Mouse (Mus musculus): ENCODE data around the gene Fam234a. TPM values are rescaled to one million over a fixed set of nuclear protein-coding genes. Genes with fewer than 3 reads are reported as not detected.
"Not testable (repeated sequence)": the region's sequence is repeated elsewhere in the genome, so short reads cannot be mapped to it uniquely, and the experiment has no call there.

The Fam234a gene
- total RNA-seq (2021) = 10 to 100 TPM; 71.2 to 73.2 TPM

DNA sequence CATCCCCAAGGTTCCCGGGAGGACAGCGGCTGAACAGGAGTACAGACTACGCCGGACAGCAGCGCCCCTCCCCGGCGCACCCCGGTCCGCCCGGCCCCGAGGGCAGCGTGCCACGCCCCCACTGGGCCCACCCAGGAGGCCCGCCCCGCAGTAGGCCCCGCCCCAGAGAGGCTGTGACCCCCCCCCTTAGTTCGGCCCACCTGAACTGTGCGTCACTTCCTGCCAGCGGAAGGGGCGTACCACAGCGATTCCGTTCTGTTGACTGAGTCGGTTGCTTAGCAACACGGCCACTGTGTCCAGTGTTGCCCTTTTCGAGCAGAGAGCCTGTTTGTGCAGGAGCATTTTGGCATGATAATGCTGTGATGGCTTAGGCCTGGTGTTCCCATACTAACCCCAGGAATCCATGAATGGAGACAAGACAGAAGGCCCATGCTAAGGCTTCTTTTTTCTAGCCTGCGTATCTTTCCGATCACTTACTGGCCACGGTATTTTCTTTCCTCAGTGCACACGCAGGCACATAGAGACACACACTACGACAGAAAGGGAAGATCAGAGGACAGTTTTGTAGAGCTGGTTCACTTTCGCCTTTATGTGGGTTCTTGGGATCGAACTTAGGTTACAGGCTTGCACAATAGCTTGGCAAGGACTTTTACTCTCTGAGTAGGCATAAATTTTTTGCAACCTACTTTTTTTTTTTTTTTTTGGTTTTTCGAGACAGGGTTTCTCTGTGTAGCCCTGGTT lies at the start of gene Fam234a:
TSS of gene Fam234a (minus strand) at position 142 of the 741 bp plus-strand sequence.
- peak; percentile 96 for DNase-seq

DNA sequence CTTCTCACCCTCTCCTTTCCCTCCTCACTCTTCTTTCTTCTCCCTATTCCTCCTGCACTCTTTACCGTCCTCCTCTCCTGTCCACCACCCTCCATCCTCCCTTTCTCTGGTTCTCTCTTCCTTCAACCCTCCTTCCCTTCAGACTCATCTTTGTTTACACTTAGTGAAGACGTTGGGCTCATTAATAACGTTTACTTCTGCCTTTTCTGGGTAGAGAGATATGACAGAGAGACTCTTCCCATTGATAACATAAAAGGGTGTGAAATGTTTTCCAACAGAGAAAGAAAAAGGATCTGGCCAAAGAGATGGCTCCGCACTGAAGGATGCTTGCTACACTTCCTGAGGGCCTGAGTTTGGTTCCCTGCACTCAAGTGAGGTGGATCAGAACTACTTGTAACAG lies 45.4 kb upstream of the Fam234a start:
- no peak for DNase-seq

DNA sequence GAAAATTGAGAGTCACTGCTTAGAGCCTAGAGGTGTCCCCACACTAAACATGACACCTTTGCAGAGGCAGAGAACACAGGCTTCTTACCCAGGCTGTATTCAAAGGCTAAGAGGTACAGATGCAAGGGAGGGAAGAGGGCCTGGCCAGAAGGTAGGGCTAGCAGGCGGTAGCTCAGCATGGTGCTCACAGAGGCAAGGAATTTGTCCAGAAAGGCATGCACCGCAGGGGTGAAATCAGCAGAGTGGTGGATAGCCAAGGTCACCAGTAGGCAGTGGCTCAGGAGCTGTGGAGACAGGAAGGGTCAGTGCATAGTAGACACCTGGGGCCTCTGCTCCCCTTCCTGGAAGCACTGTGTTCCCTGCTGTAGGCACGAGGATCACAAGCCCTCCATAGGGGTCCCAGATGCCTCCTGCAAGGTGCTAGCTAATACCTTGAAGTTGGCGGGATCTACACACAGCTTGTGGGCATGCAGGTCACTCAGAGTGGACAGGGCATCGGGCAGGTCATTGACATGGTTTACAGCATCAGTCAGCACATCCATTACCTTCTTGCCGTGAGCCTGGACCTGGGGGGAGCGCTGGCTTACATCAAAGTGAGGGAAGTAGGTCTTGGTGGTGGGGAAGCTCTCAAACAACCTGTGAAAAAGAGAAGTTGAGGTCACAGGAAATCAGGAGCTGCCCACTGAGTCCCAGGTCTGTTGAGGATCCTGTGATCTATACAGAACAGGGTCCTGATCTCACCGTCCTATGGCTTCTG lies 42.3 kb upstream of the Fam234a start:
- no peak for DNase-seq

DNA sequence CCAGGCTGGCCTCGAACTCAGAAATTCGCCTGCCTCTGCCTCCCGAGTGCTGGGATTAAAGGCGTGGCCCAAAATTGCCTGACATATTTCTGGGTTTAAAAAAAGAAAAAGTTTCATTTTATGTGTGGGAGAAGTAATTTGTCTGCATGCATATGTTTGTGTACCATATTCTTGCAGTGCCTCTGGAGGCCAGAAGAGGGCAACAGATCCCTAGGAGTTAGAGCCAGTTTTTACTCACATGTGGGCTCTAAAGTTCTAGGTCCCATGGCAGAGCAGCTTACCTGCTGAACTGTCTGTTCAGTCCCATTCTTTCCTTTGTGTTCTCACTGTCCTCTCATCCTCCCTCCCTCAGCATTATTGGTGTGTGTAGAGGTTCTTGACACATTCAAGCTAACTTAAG lies 32.7 kb upstream of the Fam234a start:
- peak; percentile 47 for DNase-seq

DNA sequence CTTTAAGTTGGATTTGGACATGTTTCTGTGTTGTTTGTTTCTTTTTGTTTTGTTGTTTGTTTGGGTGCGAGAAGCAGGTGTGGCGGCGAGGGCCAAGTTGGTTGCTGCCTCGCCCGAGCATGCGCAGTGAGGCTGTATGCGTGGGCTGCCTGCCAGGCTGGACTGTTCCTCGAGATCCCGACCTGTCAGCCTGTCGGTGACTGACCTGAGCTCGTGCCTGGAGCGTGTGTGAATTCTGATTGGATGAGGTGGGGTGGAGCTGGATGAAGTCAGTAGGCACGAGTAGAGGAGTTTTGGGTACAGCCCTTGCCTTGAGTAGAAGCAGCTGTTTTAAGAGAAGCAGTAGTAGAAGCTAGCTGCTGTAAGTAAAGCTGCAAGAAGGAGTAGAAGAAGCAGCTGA lies 31.9 kb upstream of the Fam234a start:
- DNase-seq = no peak

DNA sequence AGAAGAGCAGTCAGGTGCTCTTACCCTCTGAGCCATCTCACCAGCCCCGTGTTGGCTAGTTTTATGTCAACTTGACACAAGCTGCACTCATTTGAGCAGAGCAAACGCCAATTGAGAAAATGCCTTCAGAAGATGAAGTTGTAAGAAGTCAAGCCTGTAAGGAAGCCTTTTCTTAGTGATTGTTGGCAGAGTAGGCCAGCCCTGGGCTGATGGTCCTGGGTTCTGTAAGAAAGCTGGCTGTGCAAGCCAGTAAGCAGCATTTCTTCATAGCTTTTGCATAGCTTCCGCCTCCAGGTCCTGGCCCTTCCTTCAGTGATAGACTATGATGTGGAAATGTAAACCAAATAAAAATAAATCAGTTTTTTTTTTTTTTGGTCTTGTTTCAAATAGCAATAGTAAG lies 28.5 kb upstream of the Fam234a start:
- DNase-seq = no peak

DNA sequence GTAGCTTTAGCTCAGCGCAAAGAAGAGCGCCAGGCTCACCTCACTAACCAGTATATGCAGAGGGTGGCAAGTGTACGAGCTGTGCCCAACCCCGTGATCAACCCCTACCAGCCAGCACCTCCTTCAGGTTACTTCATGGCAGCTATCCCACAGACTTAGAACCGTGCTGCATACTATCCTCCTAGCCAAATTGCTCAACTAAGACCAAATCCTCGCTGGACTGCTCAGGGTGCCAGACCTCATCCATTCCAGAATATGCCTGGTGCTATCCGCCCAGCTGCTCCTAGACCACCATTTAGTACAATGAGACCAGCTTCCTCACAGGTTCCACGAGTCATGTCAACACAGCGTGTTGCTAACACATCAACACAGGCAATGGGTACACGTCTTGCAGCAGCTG lies 25.5 kb upstream of the Fam234a start:
- DNase-seq = not testable (repeated sequence)

DNA sequence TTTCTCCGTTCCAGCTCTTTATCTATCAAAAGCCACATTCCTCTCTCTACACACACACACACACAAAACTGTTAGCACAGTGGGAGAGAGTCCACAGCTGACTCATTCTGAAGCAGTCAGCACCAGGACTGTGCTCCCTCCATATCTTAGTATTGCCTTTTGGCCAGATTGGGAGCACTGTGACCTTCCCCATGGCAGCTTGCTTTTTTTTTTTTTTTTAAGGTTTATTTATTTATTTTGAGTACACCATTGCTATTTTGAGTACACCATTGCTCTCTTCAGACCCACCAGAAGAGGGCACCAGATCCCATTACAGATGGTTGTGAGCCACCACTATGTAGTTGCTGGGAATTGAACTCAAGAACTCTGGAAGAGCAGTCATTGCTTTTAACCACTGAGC lies 24.8 kb upstream of the Fam234a start:
- DNase-seq = no peak

DNA sequence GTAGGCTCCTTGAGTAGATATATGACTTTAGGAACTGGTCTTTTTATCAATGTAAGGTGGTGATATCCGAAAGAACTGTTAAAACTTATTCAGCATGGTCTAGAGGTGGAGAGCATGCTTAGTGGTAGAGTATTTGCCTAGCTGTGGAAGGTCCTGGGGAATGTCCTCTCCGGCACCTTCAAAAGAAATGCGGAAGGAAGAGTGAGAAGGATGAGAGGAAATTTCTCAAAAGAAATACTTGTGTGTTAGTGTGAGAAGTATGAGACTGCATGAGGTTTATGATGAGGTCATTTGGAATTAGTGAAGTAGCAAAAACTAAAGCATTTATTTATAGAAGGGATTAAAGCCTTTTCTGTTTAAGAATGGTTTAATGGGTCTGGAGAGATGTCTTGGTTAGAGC lies 18.3 kb upstream of the Fam234a start:
- no peak for DNase-seq

DNA sequence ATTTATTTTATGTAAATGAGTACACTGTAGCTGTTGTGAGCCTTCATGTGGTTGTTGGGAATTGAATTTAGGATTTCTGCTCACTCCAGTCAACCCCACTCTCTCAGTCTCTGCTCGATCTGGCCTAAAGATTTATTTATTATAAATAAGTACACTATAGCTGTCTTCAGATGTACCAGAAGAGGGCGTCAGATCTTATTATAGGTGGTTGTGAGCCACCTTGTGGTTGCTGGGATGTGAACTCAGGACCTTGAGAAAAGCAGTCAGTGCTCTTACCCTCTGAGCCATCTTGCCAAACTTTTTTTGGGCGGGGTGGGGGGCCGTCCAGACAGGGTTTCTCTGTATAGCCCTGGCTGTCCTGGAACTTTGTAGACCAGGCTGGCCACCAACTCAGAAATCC lies 17.8 kb upstream of the Fam234a start:
- no peak for DNase-seq

DNA sequence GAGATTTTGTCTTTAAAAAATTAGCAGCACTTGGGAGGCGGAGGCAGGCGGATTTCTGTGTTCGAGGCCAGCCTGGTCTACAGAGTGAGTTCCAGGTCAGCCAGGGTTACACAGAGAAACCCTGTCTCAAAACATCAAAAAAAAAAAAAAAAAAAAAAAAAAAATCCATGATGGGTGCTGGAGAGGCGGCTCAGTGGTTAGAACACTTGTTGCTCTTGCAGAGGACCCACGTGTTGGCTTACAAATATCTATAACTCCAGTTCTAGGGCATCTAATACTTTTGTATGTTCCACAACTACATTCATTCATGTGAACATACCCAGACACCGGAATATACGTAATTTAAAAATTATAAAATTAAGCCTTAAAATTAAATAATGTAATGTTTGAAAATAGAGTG lies 11.3 kb upstream of the Fam234a start:
- no peak for DNase-seq

DNA sequence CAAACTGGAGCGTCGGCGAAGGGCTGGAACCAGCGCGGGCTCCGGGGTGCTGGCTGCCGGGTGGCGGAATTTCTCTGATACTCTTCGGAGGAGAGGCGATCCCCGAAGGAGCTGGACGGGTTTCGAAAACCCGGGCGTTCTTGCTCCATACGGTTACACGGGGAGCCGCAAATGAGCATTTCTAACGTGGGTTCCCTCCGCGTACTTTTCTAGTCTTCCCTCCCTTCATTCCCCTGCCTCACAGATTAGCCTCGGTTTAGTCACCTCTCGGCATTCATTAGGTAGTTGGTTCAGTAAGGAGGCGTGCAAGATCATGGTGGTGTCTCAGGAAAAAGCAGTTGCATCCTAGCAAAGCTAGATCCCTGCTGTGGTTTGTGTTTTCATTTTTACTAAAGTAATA lies 9.4 kb upstream of the Fam234a start:
- DNase-seq = no peak

DNA sequence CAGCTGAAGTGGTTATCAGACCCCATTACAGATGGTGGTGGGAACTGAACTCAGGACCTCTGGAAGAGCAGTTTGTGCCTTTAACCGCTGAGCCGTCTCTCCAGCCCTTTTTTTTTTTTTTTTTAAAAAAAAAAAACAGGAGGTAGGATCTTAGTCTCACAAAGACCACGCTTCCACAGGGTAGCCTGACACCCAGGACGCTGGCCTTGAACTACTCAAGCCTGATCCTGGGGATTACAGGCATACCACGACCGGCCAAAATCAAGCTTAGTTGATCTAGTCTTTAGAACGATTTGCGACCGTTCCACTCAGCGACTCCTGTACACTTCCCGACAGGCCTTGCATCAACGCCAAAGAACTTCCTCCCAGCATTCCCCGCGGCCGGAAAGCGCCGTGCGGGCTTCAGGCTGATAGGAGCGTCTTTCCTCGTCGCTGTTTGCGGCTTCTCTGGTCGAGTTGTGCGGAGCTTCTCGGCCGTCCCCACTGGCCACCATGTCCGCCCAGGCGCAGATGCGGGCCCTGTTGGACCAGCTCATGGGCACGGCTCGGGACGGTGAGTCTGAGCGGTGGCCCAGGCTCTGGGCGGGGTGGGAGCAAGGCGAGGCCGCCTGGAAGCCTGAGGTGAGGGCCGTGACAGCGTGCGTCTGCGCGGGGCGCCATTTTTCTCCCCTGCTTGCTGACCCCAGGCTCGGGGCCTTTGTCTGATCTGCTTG lies 8.7 kb upstream of the Fam234a start, which contains the start of gene Luc7l:
TSS of gene Luc7l (plus strand) at position 358 of the 713 bp plus-strand sequence.
- DNase-seq = peak; percentile 94

DNA sequence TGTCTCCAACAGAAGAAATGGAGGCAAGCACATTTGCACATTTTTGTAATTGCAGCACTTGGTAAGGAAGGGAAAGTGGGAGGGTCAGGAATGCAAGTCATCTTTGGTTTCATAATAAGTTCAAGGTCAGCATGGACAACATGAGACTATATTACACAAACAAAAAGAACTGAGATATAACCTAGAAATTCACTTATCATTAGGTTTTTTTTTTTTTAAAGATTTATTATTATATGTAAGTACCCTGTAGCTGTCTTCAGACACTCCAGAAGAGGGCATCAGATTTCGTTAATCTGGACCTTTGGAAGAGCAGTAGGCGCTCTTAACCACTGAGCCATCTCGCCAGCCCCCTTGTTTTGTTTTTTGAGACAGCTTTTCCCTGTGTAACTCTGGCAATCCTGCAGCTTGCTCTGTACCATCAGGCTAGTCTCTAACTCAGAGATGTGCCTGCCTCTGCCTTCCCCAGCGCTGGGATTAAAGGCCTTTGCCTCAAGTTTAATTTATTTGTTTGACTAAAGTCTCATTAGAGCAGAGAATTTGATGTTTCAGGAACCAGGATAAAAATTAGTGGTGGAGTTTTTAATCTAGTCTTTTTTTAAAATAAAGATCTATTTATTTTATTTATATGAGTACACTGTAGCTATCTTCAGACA lies 8.0 kb upstream of the Fam234a start:
- no peak for DNase-seq

DNA sequence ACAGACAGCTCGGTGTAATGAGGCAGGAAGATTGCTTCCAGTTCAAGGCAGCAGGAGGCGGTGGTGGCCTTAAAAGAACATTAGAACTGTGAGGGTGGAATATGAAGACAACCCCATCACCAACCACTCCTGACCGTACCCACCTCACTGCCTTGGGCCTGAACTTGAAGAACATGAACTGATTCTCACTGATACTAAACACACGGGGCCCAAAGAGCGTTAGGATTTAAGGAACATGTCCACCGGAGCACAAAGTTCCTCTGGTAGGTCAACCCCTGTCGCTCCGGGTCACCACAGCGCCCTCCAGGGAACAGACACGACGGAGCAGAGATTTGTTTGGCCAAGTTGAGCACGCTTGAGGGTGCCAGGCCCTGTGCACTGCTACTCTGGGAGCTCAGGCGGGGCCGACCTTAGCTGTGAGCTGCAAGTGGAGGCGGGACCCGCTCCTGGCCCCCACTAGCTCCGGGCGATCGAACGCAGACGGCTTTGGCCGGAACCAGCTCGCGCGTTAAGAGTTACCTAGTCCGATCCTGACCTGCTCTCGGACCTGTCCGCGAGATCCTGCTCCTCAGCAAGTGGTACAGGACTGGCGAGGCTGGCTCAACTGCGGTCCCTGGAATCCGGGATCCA lies 456 bp downstream of the Fam234a start:
- DNase-seq = peak; percentile 77

DNA sequence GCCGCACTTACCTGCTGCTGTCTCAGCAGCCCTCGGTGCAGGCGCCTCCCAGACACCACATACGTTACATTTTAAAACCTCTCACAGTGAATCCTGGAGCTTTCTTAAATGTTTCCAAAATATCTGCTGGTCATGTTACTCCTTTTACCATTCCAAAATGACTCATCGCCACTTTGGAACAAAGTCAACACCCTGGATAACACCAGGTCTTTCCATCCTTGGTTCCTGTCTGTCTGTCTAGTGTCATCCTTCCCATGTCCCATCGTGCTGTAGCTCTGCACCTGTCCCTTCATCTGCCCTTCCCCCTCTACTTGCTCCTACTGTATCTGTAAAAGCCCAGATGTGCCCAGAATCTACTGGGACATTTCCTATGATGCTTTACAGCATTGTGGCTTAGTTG lies 3.1 kb downstream of the Fam234a start:
- DNase-seq = no peak

DNA sequence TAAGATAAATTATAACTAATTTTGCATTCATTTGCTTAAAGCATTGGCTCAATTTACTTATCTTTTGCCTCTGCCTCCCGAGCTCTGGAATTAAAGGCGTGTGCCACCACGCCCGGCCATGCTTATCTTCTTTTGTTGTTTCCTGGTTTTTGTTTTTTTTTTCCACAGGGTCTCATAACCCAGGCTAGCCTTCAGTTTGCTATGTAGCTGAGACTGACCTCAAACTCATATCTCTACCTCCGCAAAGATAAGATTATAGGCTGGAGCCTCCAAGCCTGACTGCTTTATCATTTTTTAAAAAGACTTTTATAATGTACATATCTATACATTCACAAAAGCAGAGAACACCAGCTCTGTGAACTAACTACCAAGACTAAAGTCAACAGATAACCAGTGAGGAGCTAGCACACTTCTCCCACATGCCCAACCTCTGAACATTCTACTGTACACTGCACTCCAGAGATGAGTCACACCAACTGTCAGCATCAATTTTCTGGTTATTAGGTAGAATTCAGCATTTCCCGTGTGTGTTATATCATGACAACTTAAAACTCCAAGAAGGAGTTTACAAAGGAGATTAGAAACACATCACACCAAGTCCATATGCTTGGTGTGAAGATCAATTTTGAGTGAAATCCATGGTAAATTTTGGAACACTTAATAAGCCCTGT lies 3.8 kb downstream of the Fam234a start:
- no peak for DNase-seq

DNA sequence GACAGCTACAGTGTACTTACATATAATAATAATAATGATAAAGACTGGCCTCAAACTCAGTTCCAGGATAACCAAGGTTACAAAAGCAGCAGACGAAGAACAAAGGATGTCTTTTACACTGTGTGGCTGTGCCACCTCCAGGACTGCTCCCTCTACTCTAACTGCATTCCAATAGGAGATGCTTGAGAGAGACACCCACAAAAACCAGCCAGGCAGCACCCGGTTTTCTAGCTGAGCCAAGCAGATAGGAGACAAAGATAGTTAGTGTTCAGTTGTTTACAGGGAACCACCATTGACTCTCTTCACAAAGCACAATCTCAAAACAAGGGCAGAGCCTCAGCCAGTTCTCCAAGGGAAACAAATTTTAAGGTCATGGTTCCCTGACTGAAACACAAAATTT lies 4.5 kb downstream of the Fam234a start:
- no peak for DNase-seq

DNA sequence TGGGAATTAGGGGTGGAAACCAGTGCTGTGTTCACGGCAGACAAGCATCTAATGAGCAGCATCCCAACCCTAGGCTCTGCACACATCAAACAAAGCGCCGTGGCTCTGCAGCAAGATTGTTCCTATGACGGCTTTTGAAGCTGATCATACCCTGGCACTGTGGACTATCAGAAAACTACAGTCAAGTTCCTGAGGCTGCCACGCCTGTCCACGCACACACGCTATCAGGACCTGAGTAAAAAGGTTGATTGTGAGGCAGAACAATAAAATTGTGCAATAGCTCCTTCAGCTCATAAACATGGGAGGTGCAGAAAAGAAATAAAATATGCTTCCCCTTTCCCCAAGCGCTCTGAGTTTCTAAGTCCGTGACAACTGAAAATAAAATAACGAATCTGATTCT lies 6.4 kb downstream of the Fam234a start:
- DNase-seq = no peak

DNA sequence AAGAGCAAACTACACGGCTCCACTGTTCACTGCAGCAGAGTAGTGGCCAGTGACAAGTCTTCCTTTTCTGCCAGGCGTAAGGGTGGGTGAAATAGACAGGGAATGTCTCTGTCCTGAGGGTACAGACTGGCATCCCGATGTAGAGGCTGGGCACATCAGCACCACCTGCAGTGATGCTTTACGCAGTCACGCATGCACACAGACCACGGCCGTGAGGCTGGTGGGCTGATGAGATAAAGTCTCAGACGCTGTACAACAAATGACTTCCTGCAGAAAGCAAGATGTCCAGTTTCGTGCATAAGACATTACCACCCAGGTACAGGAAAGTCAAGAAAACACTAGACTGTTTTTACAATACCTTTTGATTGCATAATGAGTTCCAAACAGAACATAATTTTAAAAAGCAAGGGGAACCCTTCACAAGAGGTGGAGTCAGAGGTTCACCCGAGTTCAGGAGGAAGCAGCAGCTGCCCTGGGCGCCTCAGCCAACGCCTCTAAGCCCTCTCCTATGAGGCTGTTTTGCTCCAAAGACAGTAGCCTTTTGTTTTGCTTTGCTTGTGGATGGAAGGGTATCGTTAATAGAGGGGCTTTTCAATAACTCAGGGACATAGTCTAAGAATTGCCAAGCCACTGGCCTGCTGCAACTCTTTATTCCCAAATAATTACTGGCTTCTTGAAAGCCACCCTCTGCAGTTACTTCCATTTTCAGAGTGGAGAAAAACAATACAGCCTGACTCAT lies 8.8 kb downstream of the Fam234a start:
- no peak for DNase-seq

DNA sequence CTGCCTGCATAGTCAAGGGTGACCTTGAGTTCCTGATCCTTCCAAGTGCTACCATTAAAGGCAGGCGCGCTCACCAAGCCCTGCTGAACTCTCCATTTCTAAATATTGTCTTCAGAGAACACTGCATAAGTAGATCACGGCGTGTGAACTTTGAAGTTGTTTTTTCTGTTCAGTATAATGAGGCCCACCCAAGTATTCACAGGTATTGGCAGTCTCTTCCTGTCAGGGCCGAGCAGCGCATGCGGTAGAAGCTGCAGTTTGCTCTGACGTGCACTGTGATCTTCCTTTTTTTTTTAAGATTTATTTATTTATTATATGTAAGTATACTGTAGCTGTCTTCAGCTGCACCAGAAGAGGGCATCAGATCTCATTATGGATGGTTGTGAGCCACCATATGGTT lies 9.7 kb downstream of the Fam234a start:
- no peak for DNase-seq
